1 mouse cellular context compared by ENCODE assay signal in the genomic region with DNA sequence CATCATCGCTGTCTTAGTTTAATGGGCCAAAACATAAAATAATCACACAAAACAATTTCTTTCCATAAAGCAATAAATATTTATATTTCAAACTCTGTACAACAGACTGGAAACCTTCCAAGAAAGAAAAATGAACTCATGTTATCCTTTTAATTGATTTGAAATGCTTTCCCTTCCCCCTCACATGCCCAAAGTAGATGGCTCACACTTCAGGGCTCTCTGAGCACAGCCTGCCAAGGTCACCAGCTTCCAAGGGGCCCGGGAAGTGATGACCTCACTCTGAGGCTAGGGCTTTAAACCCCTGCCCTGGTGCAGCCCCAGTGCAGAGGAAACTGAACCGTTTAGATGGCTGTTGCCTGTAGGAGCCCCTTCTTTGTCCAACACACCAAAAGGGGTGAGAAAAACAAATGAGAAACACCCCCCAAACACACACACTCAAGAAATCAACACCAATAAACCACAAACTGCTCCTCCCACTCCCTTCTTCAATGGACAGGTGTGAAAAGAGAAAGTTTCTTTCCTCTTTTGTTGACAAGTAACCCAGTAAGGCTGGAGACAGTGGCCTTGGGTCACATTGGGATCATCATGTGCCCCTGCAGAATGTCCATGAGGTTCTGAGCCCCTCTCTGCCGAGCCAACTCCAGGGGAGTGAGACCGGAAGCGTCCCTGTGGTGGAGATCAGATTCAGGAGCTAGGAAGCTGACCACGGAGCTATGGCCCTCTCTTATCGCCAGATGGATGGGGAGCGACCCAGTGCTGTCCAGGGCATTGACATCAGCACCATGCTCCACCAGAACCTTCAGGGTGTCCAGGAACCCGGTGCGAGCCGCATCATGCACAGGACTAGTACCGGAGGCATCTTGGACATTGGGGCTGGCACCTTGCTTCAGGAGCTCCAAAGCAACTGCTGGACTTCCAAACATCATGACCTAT.
TF ChIP-seq lines count a peak whose summit lies in the region.

No protein-coding gene starts in this region.

TF ChIP-seq in CH12.LX, 34 proteins besides CTCF, POLR2A, EP300 and RAD21:
- TF ChIP-seq MAFK (IDR thresholded peaks at IDR 0.05; ENCODE audit: insufficient replicate concordance, low read length) (no peak), USF1 (IDR thresholded peaks at IDR 0.05; ENCODE audit: low read depth, low read length) (no peak), ZKSCAN1 (IDR thresholded peaks at IDR 0.05; ENCODE audit: borderline replicate concordance, low read depth, low read length) (no peak), TCF12 (IDR thresholded peaks at IDR 0.05; ENCODE audit: low read depth, low read length) (no peak), NRF1 (IDR thresholded peaks at IDR 0.05; ENCODE audit: low read depth, low read length) (no peak), ETS1 (conservative IDR thresholded peaks at IDR 0.05; ENCODE audit: low read depth, low read length) (0 out of 2 replicates have a peak, but pooled peaks have one; percentile 37), IRF4 (IDR thresholded peaks at IDR 0.05; ENCODE audit: low read depth, low read length) (no peak), MEF2A (IDR thresholded peaks at IDR 0.05; ENCODE audit: borderline replicate concordance, low read depth, low read length) (no peak), E2F4 (IDR thresholded peaks at IDR 0.05; ENCODE audit: insufficient replicate concordance, low read depth, low read length) (no peak), BHLHE40 (IDR thresholded peaks at IDR 0.05; ENCODE audit: low read depth, low read length) (0 out of 2 replicates have a peak, but pooled peaks have one; percentile 2), ZNF384 (IDR thresholded peaks at IDR 0.05; ENCODE audit: low read depth, low read length) (no peak), JUN (IDR thresholded peaks at IDR 0.05; ENCODE audit: insufficient read depth, low read depth, low read length) (0 out of 2 replicates have a peak, but pooled peaks have one; percentile 17)
